Mouse (Mus musculus): Measurements from ENCODE around the gene Speer4f2. TPM values are rescaled to one million over a fixed set of nuclear protein-coding genes. Genes with fewer than 3 reads are reported as not detected.
"Not testable (repeated sequence)": the region's sequence is repeated elsewhere in the genome, so short reads cannot be mapped to it uniquely, and the experiment has no call there.

Gene Speer4f2
- polyA plus RNA-seq (2016; fragmentation: Nextera tagmentation; extraction: Ambion mirVana) = not detected in 2 replicates

GRCm38 (mm10) chr5:17372880-17373279 lies at the start of gene Speer4f2:
TSS of gene Speer4f2 (plus strand) at chr5:17373180.
- not testable (repeated sequence) for H3K27me3 ChIP-seq; H3K4me3 ChIP-seq (replicated peaks); H3K9ac ChIP-seq (replicated peaks); H3K9me3 ChIP-seq; H3K4me2 ChIP-seq; ATAC-seq (ENCODE audit: insufficient number of reproducible peaks, insufficient read depth, low FRiP score, low TSS enrichment, low read depth); H3K4me1 ChIP-seq (replicated peaks); H3K36me3 ChIP-seq; H3K27ac ChIP-seq
- 90% methylated on average over 1 of the region's 1 CpGs for WGBS

GRCm38 (mm10) chr5:17328946-17329566 lies 43.9 kb upstream of the Speer4f2 start:
- WGBS = 44% methylated on average over 2 of the region's 2 CpGs
- ATAC-seq (ENCODE audit: insufficient number of reproducible peaks, insufficient read depth, low FRiP score, low TSS enrichment, low read depth) = no peak
- Histone ChIP-seq H3K9me3 (no peaks in the 10 kb centered on the region), H3K4me2 (no peak overlapping the region), H3K27ac (no peak overlapping the region), H3K4me3 (replicated peaks) (no peak overlapping the region), H3K4me1 (replicated peaks) (no peaks in the 10 kb centered on the region), H3K27me3 (no peaks in the 10 kb centered on the region), H3K9ac (replicated peaks) (no peak overlapping the region), H3K36me3 (no peaks in the 10 kb centered on the region)

- Histone ChIP-seq H3K27ac (no peak overlapping the region), H3K4me2 (no peak overlapping the region), H3K9ac (replicated peaks) (no peak overlapping the region), H3K36me3 (no peaks in the 10 kb centered on the region), H3K27me3 (no peaks in the 10 kb centered on the region), H3K9me3 (no peaks in the 10 kb centered on the region), H3K4me3 (replicated peaks) (no peak overlapping the region), H3K4me1 (replicated peaks) (no peaks in the 10 kb centered on the region)
- ATAC-seq (ENCODE audit: insufficient number of reproducible peaks, insufficient read depth, low FRiP score, low TSS enrichment, low read depth) = no peak
- 74% methylated on average over 1 of the region's 1 CpGs for WGBS
Measured at GRCm38 (mm10) chr5:17334836-17335235, 38.1 kb upstream of the Speer4f2 start.

GRCm38 (mm10) chr5:17345741-17346140 lies 27.2 kb upstream of the Speer4f2 start:
- H3K27ac ChIP-seq = not testable (repeated sequence)

GRCm38 (mm10) chr5:17359394-17359999 lies 13.5 kb upstream of the Speer4f2 start:
- Histone ChIP-seq H3K36me3 (no peaks in the 10 kb centered on the region), H3K27me3 (no peaks in the 10 kb centered on the region), H3K4me3 (replicated peaks) (no peak overlapping the region), H3K9ac (replicated peaks) (no peak overlapping the region), H3K4me1 (replicated peaks) (no peaks in the 10 kb centered on the region), H3K4me2 (no peak overlapping the region), H3K27ac (no peak overlapping the region), H3K9me3 (no peaks in the 10 kb centered on the region)
- no peak for ATAC-seq (ENCODE audit: insufficient number of reproducible peaks, insufficient read depth, low FRiP score, low TSS enrichment, low read depth)

More at GRCm38 (mm10) chr5:17345741-17346140, 27.2 kb upstream of the Speer4f2 start:
- not testable (repeated sequence) for H3K4me3 ChIP-seq (replicated peaks); H3K4me1 ChIP-seq (replicated peaks); H3K9ac ChIP-seq (replicated peaks); H3K4me2 ChIP-seq; H3K36me3 ChIP-seq; H3K9me3 ChIP-seq; ATAC-seq (ENCODE audit: insufficient number of reproducible peaks, insufficient read depth, low FRiP score, low TSS enrichment, low read depth); H3K27me3 ChIP-seq
- WGBS = 58% methylated on average over 2 of the region's 2 CpGs

- Histone ChIP-seq H3K27ac (no peak overlapping the region), H3K27me3 (no peaks in the 10 kb centered on the region), H3K4me2 (no peak overlapping the region), H3K4me3 (replicated peaks) (no peak overlapping the region), H3K36me3 (no peaks in the 10 kb centered on the region), H3K4me1 (replicated peaks) (no peaks in the 10 kb centered on the region), H3K9me3 (no peaks in the 10 kb centered on the region), H3K9ac (replicated peaks) (no peak overlapping the region)
- 69% methylated on average over 7 of the region's 7 CpGs for WGBS
- no peak for ATAC-seq (ENCODE audit: insufficient number of reproducible peaks, insufficient read depth, low FRiP score, low TSS enrichment, low read depth)
Measured at GRCm38 (mm10) chr5:17389926-17390325, 16.9 kb downstream of the Speer4f2 start.

- no peak overlapping the region for H3K4me2 ChIP-seq
- WGBS = 89% methylated on average over 1 of the region's 1 CpGs
- H3K4me1 ChIP-seq (replicated peaks) = no peaks in the 10 kb centered on the region
- H3K9me3 ChIP-seq = no peaks in the 10 kb centered on the region
- no peaks in the 10 kb centered on the region for H3K36me3 ChIP-seq
- no peak overlapping the region for H3K27ac ChIP-seq
- ATAC-seq (ENCODE audit: insufficient number of reproducible peaks, insufficient read depth, low FRiP score, low TSS enrichment, low read depth) = no peak
- no peak overlapping the region for H3K4me3 ChIP-seq (replicated peaks)
- H3K27me3 ChIP-seq = no peaks in the 10 kb centered on the region
- no peak overlapping the region for H3K9ac ChIP-seq (replicated peaks)
Measured at GRCm38 (mm10) chr5:17391207-17391606, 18.2 kb downstream of the Speer4f2 start.

GRCm38 (mm10) chr5:17400571-17400970 lies 27.6 kb downstream of the Speer4f2 start:
- H3K9ac ChIP-seq (replicated peaks) = no peak overlapping the region
- no peaks in the 10 kb centered on the region for H3K9me3 ChIP-seq
- H3K27ac ChIP-seq = no peak overlapping the region
- H3K4me2 ChIP-seq = no peak overlapping the region
- no peaks in the 10 kb centered on the region for H3K27me3 ChIP-seq
- no peak overlapping the region for H3K4me3 ChIP-seq (replicated peaks)
- no peaks in the 10 kb centered on the region for H3K4me1 ChIP-seq (replicated peaks)
- H3K36me3 ChIP-seq = no peaks in the 10 kb centered on the region
- WGBS = 93% methylated on average over 1 of the region's 1 CpGs
- ATAC-seq (ENCODE audit: insufficient number of reproducible peaks, insufficient read depth, low FRiP score, low TSS enrichment, low read depth) = no peak

GRCm38 (mm10) chr5:17401206-17402077 lies 28.5 kb downstream of the Speer4f2 start:
- H3K27ac ChIP-seq = no peak overlapping the region
- no peaks in the 10 kb centered on the region for H3K36me3 ChIP-seq
- WGBS = 89% methylated on average over 14 of the region's 14 CpGs
- no peaks in the 10 kb centered on the region for H3K9me3 ChIP-seq
- no peak for ATAC-seq (ENCODE audit: insufficient number of reproducible peaks, insufficient read depth, low FRiP score, low TSS enrichment, low read depth)
- no peak overlapping the region for H3K9ac ChIP-seq (replicated peaks)
- H3K27me3 ChIP-seq = no peaks in the 10 kb centered on the region
- no peak overlapping the region for H3K4me3 ChIP-seq (replicated peaks)
- no peak overlapping the region for H3K4me2 ChIP-seq
- H3K4me1 ChIP-seq (replicated peaks) = no peaks in the 10 kb centered on the region

GRCm38 (mm10) chr5:17402330-17403125 lies 29.5 kb downstream of the Speer4f2 start:
- H3K4me2 ChIP-seq = no peak overlapping the region
- no peaks in the 10 kb centered on the region for H3K27me3 ChIP-seq
- no peak for ATAC-seq (ENCODE audit: insufficient number of reproducible peaks, insufficient read depth, low FRiP score, low TSS enrichment, low read depth)
- no peak overlapping the region for H3K9ac ChIP-seq (replicated peaks)
- WGBS = 87% methylated on average over 4 of the region's 4 CpGs
- no peaks in the 10 kb centered on the region for H3K9me3 ChIP-seq
- H3K4me3 ChIP-seq (replicated peaks) = no peak overlapping the region
- no peaks in the 10 kb centered on the region for H3K36me3 ChIP-seq
- no peak overlapping the region for H3K27ac ChIP-seq
- no peaks in the 10 kb centered on the region for H3K4me1 ChIP-seq (replicated peaks)

- H3K27ac ChIP-seq = no peak overlapping the region
- no peaks in the 10 kb centered on the region for H3K27me3 ChIP-seq
- no peak overlapping the region for H3K9ac ChIP-seq (replicated peaks)
- H3K9me3 ChIP-seq = no peaks in the 10 kb centered on the region
- ATAC-seq (ENCODE audit: insufficient number of reproducible peaks, insufficient read depth, low FRiP score, low TSS enrichment, low read depth) = no peak
- no peaks in the 10 kb centered on the region for H3K36me3 ChIP-seq
- no peak overlapping the region for H3K4me3 ChIP-seq (replicated peaks)
- H3K4me2 ChIP-seq = no peak overlapping the region
- no peaks in the 10 kb centered on the region for H3K4me1 ChIP-seq (replicated peaks)
Measured at GRCm38 (mm10) chr5:17403584-17403983, 30.6 kb downstream of the Speer4f2 start.
